Mouse (Mus musculus) ES-E14 (cell line): ENCODE measurements around the gene Rps6kb1. TPM values are rescaled to one million over a fixed set of nuclear protein-coding genes. Genes with fewer than 3 reads are reported as not detected.
"Not testable (repeated sequence)": the region's sequence is repeated elsewhere in the genome, so short reads cannot be mapped to it uniquely, and the experiment has no call there.

Experiments used
- DNase-seq: peaks from one replicate; pipeline ENCODE4 v3.0.0-alpha.2; 2013; ENCODE audit warnings: low read depth, low spot score
- H3K27ac ChIP-seq: 2 replicates; pipeline ENCODE4 v1.5.1; 2012; ENCODE audit warnings: low read depth, mild to moderate bottlenecking, low read length, moderate library complexity, mixed read lengths; ENCODE audit not compliant: poor library complexity, insufficient read depth, severe bottlenecking
- H3K36me3 ChIP-seq: 2 replicates; pipeline ENCODE4 v1.6.1; 2012; ENCODE audit warnings: mild to moderate bottlenecking, low read length, moderate library complexity, mixed read lengths; ENCODE audit not compliant: control insufficient read depth, poor library complexity, insufficient read depth, severe bottlenecking
- H3K4me1 ChIP-seq, 2 experiments: fragments of 150-350 bp in 1 of 2; sonication (generic) in 1 of 2; 2 replicates each; pipeline ENCODE4 v1.6.1; 2012; ENCODE audit warnings: low read length in 2 of 2, mild to moderate bottlenecking in 1 of 2, mixed read lengths in 1 of 2; ENCODE audit not compliant: control insufficient read depth in 2 of 2, insufficient read depth in 2 of 2, poor library complexity in 1 of 2
- H3K4me3 ChIP-seq, 2 experiments: fragments of 150-350 bp in 1 of 2; sonication (generic) in 1 of 2; 2 replicates each; pipeline ENCODE4 v1.5.1; 2012; ENCODE audit warnings: low read length in 2 of 2, low read depth in 1 of 2, mild to moderate bottlenecking in 1 of 2, mixed read lengths in 1 of 2; ENCODE audit not compliant: insufficient read depth in 1 of 2, poor library complexity in 1 of 2, severe bottlenecking in 1 of 2
- H3K9ac ChIP-seq: 2 replicates; pipeline ENCODE4 v1.6.1; 2012; ENCODE audit warnings: low read depth, mild to moderate bottlenecking, low read length, mixed read lengths; ENCODE audit not compliant: poor library complexity, insufficient read depth, severe bottlenecking
- H3K9me3 ChIP-seq: fragments of 150-350 bp; sonication (generic); 2 replicates; pipeline ENCODE4 v1.6.1; 2012; ENCODE audit warnings: low read depth, mild to moderate bottlenecking, low read length; ENCODE audit not compliant: control insufficient read depth, insufficient read depth
- CHD2 ChIP-seq: IDR thresholded peaks from 2 replicates; pipeline ENCODE4 v1.6.1; 2014; ENCODE audit warnings: mild to moderate bottlenecking, low read depth, low read length, inconsistent platforms
- HCFC1 ChIP-seq: IDR thresholded peaks from 2 replicates; pipeline ENCODE4 v1.6.1; 2012; ENCODE audit warnings: low read length, inconsistent platforms, borderline replicate concordance; ENCODE audit not compliant: insufficient read depth
- MAFK ChIP-seq: IDR thresholded peaks from 2 replicates; pipeline ENCODE4 v1.6.1; 2014; ENCODE audit warnings: mild to moderate bottlenecking, low read depth, low read length, inconsistent platforms; ENCODE audit not compliant: insufficient read depth
- ZC3H11A ChIP-seq: IDR thresholded peaks from 2 replicates; pipeline ENCODE4 v1.6.1; 2012; ENCODE audit warnings: low read depth, mild to moderate bottlenecking, inconsistent platforms, low read length, borderline replicate concordance
- ZNF384 ChIP-seq: IDR thresholded peaks from 2 replicates; pipeline ENCODE4 v1.6.1; 2012; ENCODE audit warnings: low read depth, low read length, inconsistent platforms
- in situ Hi-C, 2 experiments: fragments of 600-800 bp; cut with MboI; formaldehyde crosslinking; loops; one replicate each; pipeline ENCODE4 v1.15.1; 2025; ENCODE audit warnings: low sequenced_read_pairs in 2 of 2, inconsistent platforms in 1 of 2; ENCODE audit not compliant: unreplicated experiment in 2 of 2
- total RNA-seq: library from RNA; depleted of rRNA; stranded (reverse); fragments of 300-350 nt; gene quantifications from 2 replicates; pipeline ENCODE4 v1.2.3, GENCODE M21; 2012

Rps6kb1 gene
- total RNA-seq, 1 experiment = 43.1 TPM

GRCm38 (mm10) chr11:86540476-86540845, 4.1 kb downstream of the Rps6kb1 start:
- no peaks in the 10 kb centered on the region; the same call in 1 of the 2 replicates for H3K36me3 ChIP-seq
- DNase-seq = no peak
- in situ Hi-C loops = no loop called here
- no peak overlapping the region for H3K4me3 ChIP-seq
- H3K9ac ChIP-seq = no peak overlapping the region
- H3K4me1 ChIP-seq = no peaks in the 10 kb centered on the region; a peak in 1 of 4 replicates
- H3K9me3 ChIP-seq = no peaks in the 10 kb centered on the region
- H3K27ac ChIP-seq = no peak overlapping the region
- TF ChIP-seq CHD2 (no peak), HCFC1 (no peak), MAFK (no peak), ZNF384 (no peak), ZC3H11A (no peak)

- Histone ChIP-seq H3K36me3 (no peaks in the 10 kb centered on the region; the same call in 1 of the 2 replicates), H3K9ac (no peak overlapping the region), H3K4me3 (no peak overlapping the region), H3K9me3 (no peaks in the 10 kb centered on the region), H3K4me1 (no peaks in the 10 kb centered on the region; a peak in 1 of 4 replicates), H3K27ac (no peak overlapping the region)
- DNase-seq = no peak
- TF ChIP-seq ZC3H11A = no peak
- no peak for TF ChIP-seq CHD2
- TF ChIP-seq HCFC1 = no peak
- no peak for TF ChIP-seq MAFK
- no peak for TF ChIP-seq ZNF384
- in situ Hi-C loops = no loop called here
These were observed 4.7 kb downstream of the Rps6kb1 start for GRCm38 (mm10) chr11:86539716-86540475.

- Histone ChIP-seq H3K27ac (no peak overlapping the region), H3K4me1 (no peaks in the 10 kb centered on the region; a peak in 1 of 4 replicates), H3K9ac (no peak overlapping the region), H3K36me3 (no peaks in the 10 kb centered on the region; the same call in 1 of the 2 replicates), H3K9me3 (no peaks in the 10 kb centered on the region), H3K4me3 (no peak overlapping the region)
- DNase-seq = no peak
- TF ChIP-seq ZNF384 (no peak), MAFK (no peak), HCFC1 (no peak), CHD2 (no peak), ZC3H11A (no peak)
- in situ Hi-C loops = no loop called here
These were observed 5.8 kb downstream of the Rps6kb1 start for GRCm38 (mm10) chr11:86538786-86539185.

- Histone ChIP-seq H3K27ac (no peak overlapping the region), H3K4me3 (no peak overlapping the region), H3K36me3 (no peaks in the 10 kb centered on the region; the same call in 1 of the 2 replicates), H3K4me1 (no peaks in the 10 kb centered on the region), H3K9ac (no peak overlapping the region), H3K9me3 (no peaks in the 10 kb centered on the region)
- in situ Hi-C loops = no loop called here
- no peak for DNase-seq
- TF ChIP-seq MAFK = no peak
- TF ChIP-seq CHD2 = no peak
- no peak for TF ChIP-seq ZNF384
- no peak for TF ChIP-seq ZC3H11A
- no peak for TF ChIP-seq HCFC1
These were observed 10.2 kb downstream of the Rps6kb1 start for GRCm38 (mm10) chr11:86534201-86534910.

GRCm38 (mm10) chr11:86533302-86533701, 11.3 kb downstream of the Rps6kb1 start:
- H3K9me3 ChIP-seq, in situ Hi-C loops, H3K4me1 ChIP-seq, DNase-seq, H3K36me3 ChIP-seq, H3K27ac ChIP-seq, H3K4me3 ChIP-seq, H3K9ac ChIP-seq: not testable (repeated sequence)
